Mouse (Mus musculus) limb, embryonic 11.5 days (tissue): ENCODE data around the gene Tomm40. TPM values are rescaled to one million over a fixed set of nuclear protein-coding genes. Genes with fewer than 3 reads are reported as not detected.
A peak's percentile ranks its signal among the peaks of the same experiment; 100 is the strongest.

Experiments
- ATAC-seq: fragments of 200-750 bp; cut with Nextera tagmentation; 2 replicates; pipeline ENCODE4 v1.8.0; 2017; ENCODE audit warnings: low read depth; ENCODE audit not compliant: insufficient number of reproducible peaks, low FRiP score, low TSS enrichment
- DNase-seq: peaks from one replicate; pipeline ENCODE4 v3.0.0-alpha.2; 2015; ENCODE audit warnings: low spot score
- H3K27ac ChIP-seq: fragments of 300-500 bp; sonication (generic); replicated peaks from 2 replicates; pipeline ENCODE4 v1.5.1; 2014; ENCODE audit warnings: low read depth, mild to moderate bottlenecking, low read length
- H3K27me3 ChIP-seq: fragments of 300-500 bp; sonication (generic); 2 replicates; pipeline ENCODE4 v1.6.1; 2014; ENCODE audit warnings: mild to moderate bottlenecking, low read length, mixed read lengths; ENCODE audit not compliant: control insufficient read depth, insufficient read depth
- H3K36me3 ChIP-seq: fragments of 300-500 bp; sonication (generic); 2 replicates; pipeline ENCODE4 v1.6.1; 2014; ENCODE audit warnings: mild to moderate bottlenecking, low read length, moderate library complexity, mixed read lengths; ENCODE audit not compliant: control insufficient read depth, insufficient read depth
- H3K4me1 ChIP-seq: fragments of 300-500 bp; sonication (generic); 2 replicates; pipeline ENCODE4 v1.6.1; 2014; ENCODE audit warnings: low read length, mixed read lengths; ENCODE audit not compliant: control insufficient read depth, insufficient read depth
- H3K4me2 ChIP-seq: fragments of 300-500 bp; sonication (generic); 2 replicates; pipeline ENCODE4 v1.6.1; 2014; ENCODE audit warnings: low read depth, mild to moderate bottlenecking, moderate library complexity; ENCODE audit not compliant: severe bottlenecking
- H3K4me3 ChIP-seq: fragments of 300-500 bp; sonication (generic); 2 replicates; pipeline ENCODE4 v1.5.1; 2014; ENCODE audit warnings: low read depth, low read length
- H3K9ac ChIP-seq: fragments of 300-500 bp; sonication (generic); 2 replicates; pipeline ENCODE4 v1.6.1; 2014; ENCODE audit warnings: mild to moderate bottlenecking, low read length
- H3K9me3 ChIP-seq: fragments of 300-500 bp; sonication (generic); 2 replicates; pipeline ENCODE4 v1.6.1; 2016; ENCODE audit warnings: low read length; ENCODE audit not compliant: control insufficient read depth
- whole genome bisulfite sequencing: fragments of 180-500 bp; shearing (Covaris S2); extraction: QIAGEN DNeasy Blood & Tissue Kit; methylation state at CpG from one replicate; pipeline ENCODE4 v1.1.7; 2014; 5-methylcytosine and 5-hydroxymethylcytosine counted together
- polyA plus RNA-seq: library from polyadenylated mRNA; unstranded; fragments of >200 nt; fragmentation: Nextera tagmentation; extraction: Ambion mirVana; gene quantifications from 2 replicates; pipeline ENCODE4 v1.2.1, GENCODE M21; 2014

The Tomm40 gene
- polyA plus RNA-seq, 1 experiment from 2014 or later: 163 TPM

DNA sequence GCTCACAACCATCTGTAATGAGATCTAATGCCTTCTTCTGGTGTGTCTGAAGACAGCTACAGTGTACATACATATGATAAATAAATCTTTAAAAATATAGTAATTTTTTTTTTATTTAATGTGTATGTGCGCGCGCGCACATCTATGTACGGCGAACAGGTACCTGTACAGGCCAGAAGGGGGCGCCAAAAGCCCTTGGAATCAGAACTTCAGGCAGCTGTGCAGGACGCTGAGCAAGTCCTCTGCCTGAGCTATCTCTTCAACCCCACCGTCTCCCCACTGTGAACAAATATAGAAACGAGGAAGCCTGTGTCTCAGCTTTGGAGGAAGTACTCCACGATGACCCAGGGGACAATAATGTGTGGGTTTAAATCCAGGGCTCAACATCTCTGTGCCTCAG is 25.0 kb upstream of the Tomm40 start:
- DNase-seq: no peak
- no peak for ATAC-seq

DNA sequence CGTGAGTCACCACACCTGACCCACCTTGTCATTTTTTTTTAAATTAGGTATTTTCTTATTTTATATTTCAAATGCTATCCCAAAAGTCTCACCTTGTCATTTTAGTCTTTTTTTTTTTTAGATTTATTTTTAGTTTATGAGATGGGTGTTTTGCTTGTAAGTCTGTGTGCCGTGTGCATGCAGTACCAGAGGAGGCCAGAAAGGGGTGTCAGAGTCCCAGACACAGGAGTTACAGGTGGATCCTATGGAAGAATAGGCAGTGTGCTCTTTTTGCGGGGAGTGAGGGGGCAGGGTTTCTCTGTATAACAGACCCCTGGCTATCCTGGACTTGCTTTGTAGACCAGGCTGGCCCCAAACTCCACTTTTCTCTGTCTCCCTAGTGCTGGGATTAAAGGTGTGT is 23.5 kb upstream of the Tomm40 start:
- H3K4me3 ChIP-seq: no peak overlapping the region
- no peaks in the 10 kb centered on the region for H3K9me3 ChIP-seq
- no peak overlapping the region for H3K9ac ChIP-seq
- DNase-seq: no peak
- H3K36me3 ChIP-seq: peaks cover 9% of the 10 kb centered on the region; the same call in 1 of the 2 replicates
- no peaks in the 10 kb centered on the region for H3K27me3 ChIP-seq
- WGBS: 92% methylated on average over 3 of the region's 3 CpGs
- peaks cover 6% of the 10 kb centered on the region for H3K4me1 ChIP-seq
- H3K27ac ChIP-seq: no peak overlapping the region
- H3K4me2 ChIP-seq: no peak overlapping the region
- no peak for ATAC-seq

More for the DNA sequence above, 25.0 kb upstream of the Tomm40 start:
- H3K36me3 ChIP-seq: peaks cover 9% of the 10 kb centered on the region; the same call in 1 of the 2 replicates
- 91% methylated on average over 11 of the region's 11 CpGs for WGBS
- no peak overlapping the region for H3K9ac ChIP-seq
- H3K9me3 ChIP-seq: no peaks in the 10 kb centered on the region
- H3K27me3 ChIP-seq: no peaks in the 10 kb centered on the region
- H3K27ac ChIP-seq: no peak overlapping the region
- no peak overlapping the region for H3K4me2 ChIP-seq
- no peak overlapping the region for H3K4me3 ChIP-seq
- peaks cover 12% of the 10 kb centered on the region for H3K4me1 ChIP-seq

DNA sequence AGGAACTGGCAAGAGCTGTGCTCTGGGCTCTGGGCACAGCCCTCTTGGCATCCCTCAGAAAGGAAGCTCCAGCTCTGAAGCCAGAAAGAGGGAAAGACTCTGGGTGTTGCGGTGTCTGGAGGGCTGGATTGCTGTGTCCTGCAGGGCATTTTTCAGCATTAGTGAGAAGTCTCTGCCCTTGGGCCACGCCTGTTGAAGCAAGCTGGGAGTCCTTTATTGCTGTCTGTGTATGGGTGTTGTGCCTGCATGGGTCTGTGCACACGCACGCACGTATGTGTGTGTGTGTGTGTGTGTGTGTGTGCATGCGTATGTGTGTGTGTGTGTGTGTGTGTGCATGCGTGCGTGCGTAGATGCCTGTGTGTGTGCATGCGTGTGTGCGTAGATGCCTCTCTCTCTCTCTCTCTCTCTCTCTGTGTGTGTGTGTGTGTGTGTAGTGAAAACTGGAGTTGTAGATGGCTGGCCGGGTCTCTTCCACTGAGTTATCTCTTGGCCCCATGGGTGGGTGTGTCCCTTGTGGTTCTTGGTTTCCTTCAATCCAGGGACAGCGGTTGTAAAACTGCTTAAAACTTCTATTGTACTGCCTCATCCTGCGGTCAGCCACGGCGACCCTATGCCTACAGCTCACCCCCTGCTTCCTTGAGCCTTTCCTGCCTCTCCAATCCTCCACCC is 21.3 kb upstream of the Tomm40 start:
- Histone ChIP-seq H3K27me3 (no peaks in the 10 kb centered on the region), H3K9ac (no peak overlapping the region), H3K4me1 (peaks cover 2% of the 10 kb centered on the region), H3K36me3 (peaks cover 15% of the 10 kb centered on the region), H3K9me3 (no peaks in the 10 kb centered on the region), H3K4me2 (no peak overlapping the region), H3K27ac (no peak overlapping the region), H3K4me3 (no peak overlapping the region)
- ATAC-seq: no peak
- WGBS: 92% methylated on average over 16 of the region's 16 CpGs
- DNase-seq: no peak

DNA sequence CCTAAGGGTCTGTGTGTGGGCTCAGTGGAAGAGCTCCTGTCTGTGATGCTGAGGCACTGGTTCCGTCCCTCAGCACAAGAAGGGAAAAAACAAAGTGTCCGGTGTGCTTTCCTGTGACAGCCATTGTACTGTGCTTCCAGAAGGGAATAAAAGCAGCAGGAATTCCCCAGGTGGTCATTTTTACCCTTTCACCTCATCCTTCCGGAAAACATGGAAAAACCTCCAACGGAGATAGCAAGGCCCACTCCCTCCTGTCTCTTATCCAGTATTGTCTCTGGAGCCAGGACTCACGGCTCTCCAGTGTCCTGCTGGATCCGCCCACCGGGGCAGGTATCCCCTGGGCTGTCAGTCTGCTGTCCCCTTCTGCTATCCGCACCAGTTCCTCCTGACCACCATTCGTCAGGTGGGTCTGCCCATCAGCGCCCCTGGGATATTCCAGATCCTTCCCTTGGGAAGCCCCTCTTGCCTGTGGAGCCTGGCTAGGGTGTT is 19.0 kb upstream of the Tomm40 start:
- DNase-seq (no peak), ATAC-seq (no peak)
- Histone ChIP-seq H3K27ac (no peak overlapping the region), H3K27me3 (no peaks in the 10 kb centered on the region), H3K36me3 (peaks cover 28% of the 10 kb centered on the region), H3K4me3 (no peak overlapping the region), H3K4me2 (no peak overlapping the region), H3K4me1 (no peaks in the 10 kb centered on the region), H3K9me3 (no peaks in the 10 kb centered on the region), H3K9ac (no peak overlapping the region)
- WGBS: 90% methylated on average over 10 of the region's 10 CpGs

DNA sequence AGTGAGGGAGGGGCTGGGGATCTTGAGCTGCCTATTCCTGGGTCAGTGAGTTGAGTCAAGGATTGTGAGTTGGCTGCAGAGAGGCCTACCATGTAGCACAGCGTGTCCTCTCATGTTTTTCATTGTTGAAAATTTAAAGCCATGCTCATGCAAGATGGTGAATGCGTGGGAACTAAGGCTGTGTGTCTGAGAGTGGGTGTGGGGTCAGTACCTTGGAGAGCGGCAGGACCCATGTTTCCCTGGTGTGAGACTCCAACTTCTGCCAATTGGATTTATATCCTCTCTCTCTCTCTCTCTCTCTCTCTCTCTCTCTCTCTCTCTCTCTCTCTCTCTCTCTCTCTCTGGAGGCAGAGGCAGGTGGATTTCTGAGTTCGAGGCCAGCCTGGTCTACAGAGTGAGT is 11.3 kb upstream of the Tomm40 start:
- Histone ChIP-seq H3K9me3 (0 out of 2 replicates have a peak, but pooled peaks cover under 1% of the 10 kb centered on the region), H3K27me3 (no peaks in the 10 kb centered on the region), H3K4me2 (no peak overlapping the region), H3K36me3 (peaks cover 17% of the 10 kb centered on the region), H3K4me1 (no peaks in the 10 kb centered on the region), H3K27ac (no peak overlapping the region), H3K9ac (no peak overlapping the region), H3K4me3 (no peak overlapping the region)
- ATAC-seq (no peak), DNase-seq (peak; percentile 32)
- WGBS: 89% methylated on average over 4 of the region's 4 CpGs

DNA sequence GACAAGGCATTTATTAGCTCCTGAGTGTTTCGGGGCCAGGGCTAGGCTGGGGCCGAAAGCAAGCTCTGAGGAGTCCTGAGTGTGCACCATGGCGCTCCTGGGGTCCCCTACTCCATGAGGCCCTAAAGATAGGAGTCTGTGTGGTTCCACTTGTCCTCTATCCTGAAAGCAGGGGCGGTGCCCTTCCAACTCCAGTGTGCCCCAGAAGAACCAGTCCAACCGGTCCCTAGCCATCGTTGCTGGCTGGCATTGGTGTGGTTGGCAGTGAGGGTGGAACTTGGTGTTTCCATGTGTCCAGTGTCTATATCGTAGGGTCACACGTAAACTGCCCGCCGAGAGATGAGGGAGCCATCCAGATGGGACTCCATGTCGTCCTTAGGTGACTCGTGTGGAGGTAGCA is 8.9 kb upstream of the Tomm40 start:
- Histone ChIP-seq H3K4me1 (no peaks in the 10 kb centered on the region), H3K4me3 (no peak overlapping the region), H3K27ac (no peak overlapping the region), H3K36me3 (peaks cover 10% of the 10 kb centered on the region; the same call in 1 of the 2 replicates), H3K27me3 (no peaks in the 10 kb centered on the region), H3K9ac (no peak overlapping the region), H3K4me2 (no peak overlapping the region), H3K9me3 (peaks cover 5% of the 10 kb centered on the region; the same call in 1 of the 2 replicates)
- DNase-seq: no peak
- 93% methylated on average over 12 of the region's 12 CpGs for WGBS
- ATAC-seq: no peak

DNA sequence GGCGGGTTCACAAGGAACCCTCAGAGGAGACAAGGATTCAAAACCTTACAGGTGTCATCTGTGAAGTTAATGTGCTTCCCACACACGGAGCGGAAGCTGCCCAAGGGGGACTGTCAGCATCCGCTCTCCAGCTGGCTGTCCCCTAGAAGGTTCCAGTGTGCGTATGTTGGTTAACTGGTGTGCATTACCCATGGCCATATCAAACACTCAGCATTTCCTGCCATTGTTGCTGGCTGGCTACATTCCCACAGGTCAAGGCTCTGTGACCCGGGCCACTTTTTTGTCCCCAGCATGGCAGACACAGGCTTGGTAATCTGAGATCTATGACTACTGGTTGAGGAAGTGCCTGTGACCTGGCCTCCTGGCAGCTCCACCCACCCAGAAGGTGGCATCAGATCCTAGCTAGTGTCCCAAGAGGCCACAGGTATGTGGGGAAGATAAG is 7.5 kb upstream of the Tomm40 start:
- Histone ChIP-seq H3K27me3 (no peaks in the 10 kb centered on the region), H3K36me3 (peaks cover 11% of the 10 kb centered on the region; the same call in 1 of the 2 replicates), H3K9me3 (peaks cover 5% of the 10 kb centered on the region; the same call in 1 of the 2 replicates), H3K4me3 (no peak overlapping the region), H3K4me2 (no peak overlapping the region), H3K4me1 (no peaks in the 10 kb centered on the region), H3K27ac (no peak overlapping the region), H3K9ac (no peak overlapping the region)
- DNase-seq (no peak), ATAC-seq (no peak)
- 92% methylated on average over 6 of the region's 6 CpGs for WGBS

DNA sequence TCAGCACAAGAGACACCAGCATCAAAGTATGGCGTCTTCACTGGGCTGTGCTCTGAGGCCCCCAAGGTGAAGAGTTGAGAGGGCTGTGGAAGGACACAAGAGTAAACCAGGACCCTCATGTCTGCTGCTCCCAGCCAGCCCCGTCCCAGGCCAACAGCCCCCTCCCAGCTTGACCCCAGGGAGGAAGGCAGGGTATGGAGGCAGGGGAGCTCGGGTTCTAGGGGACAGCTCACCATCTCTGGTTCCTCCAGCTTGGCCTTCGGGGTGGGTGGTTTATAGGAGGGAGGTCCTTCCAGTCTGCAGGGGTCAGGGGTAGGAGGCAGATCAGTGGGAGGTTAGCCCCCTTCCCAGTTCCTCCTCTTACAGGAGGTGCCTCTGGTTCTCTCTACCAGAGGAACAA is 4.0 kb upstream of the Tomm40 start:
- Histone ChIP-seq H3K4me3 (no peak overlapping the region), H3K9me3 (peaks cover 5% of the 10 kb centered on the region; the same call in 1 of the 2 replicates), H3K27me3 (no peaks in the 10 kb centered on the region), H3K4me2 (no peak overlapping the region), H3K4me1 (peaks cover 2% of the 10 kb centered on the region; the same call in 1 of the 2 replicates), H3K9ac (no peak overlapping the region), H3K27ac (no peak overlapping the region), H3K36me3 (peaks cover 8% of the 10 kb centered on the region; the same call in 1 of the 2 replicates)
- WGBS: 90% methylated on average over 4 of the region's 4 CpGs
- ATAC-seq (no peak), DNase-seq (no peak)
